Mouse (Mus musculus): ENCODE measurements around the gene Rbfox3. TPM values are rescaled to one million over a fixed set of nuclear protein-coding genes. Genes with fewer than 3 reads are reported as not detected.

Rbfox3 gene
- polyA plus RNA-seq, 1 experiment from 2014 or later: 69.4 TPM

GRCm38 (mm10) chr11:118542906-118543305, 368.5 kb downstream of the Rbfox3 start:
- H3K4me3 ChIP-seq (ENCODE audit: low read length): no peak overlapping the region
- no peaks in the 10 kb centered on the region for H3K36me3 ChIP-seq (ENCODE audit: control insufficient read depth, insufficient read depth, low read length)
- peaks cover 7% of the 10 kb centered on the region for H3K4me1 ChIP-seq (ENCODE audit: control insufficient read depth, insufficient read depth, low read depth, low read length)
- no peak for ATAC-seq
- WGBS: 91% methylated on average over 7 of the region's 7 CpGs
- no peaks in the 10 kb centered on the region for H3K27me3 ChIP-seq (replicated peaks; ENCODE audit: control insufficient read depth, insufficient read depth, low read length)
- H3K9me3 ChIP-seq (ENCODE audit: control insufficient read depth, low read length): no peaks in the 10 kb centered on the region
- no peak overlapping the region for H3K9ac ChIP-seq (ENCODE audit: low read depth, low read length)
- H3K27ac ChIP-seq (ENCODE audit: low read depth, low read length): no peak overlapping the region
- no peak overlapping the region for H3K4me2 ChIP-seq (ENCODE audit: low read length)

GRCm38 (mm10) chr11:118540411-118541026, 370.9 kb downstream of the Rbfox3 start:
- H3K36me3 ChIP-seq (ENCODE audit: control insufficient read depth, insufficient read depth, low read length): no peaks in the 10 kb centered on the region
- no peak overlapping the region for H3K9ac ChIP-seq (ENCODE audit: low read depth, low read length)
- ATAC-seq: no peak
- H3K4me1 ChIP-seq (ENCODE audit: control insufficient read depth, insufficient read depth, low read depth, low read length): peaks cover 9% of the 10 kb centered on the region
- no peaks in the 10 kb centered on the region for H3K27me3 ChIP-seq (replicated peaks; ENCODE audit: control insufficient read depth, insufficient read depth, low read length)
- 73% methylated on average over 12 of the region's 12 CpGs for WGBS
- H3K27ac ChIP-seq (ENCODE audit: low read depth, low read length): no peak overlapping the region
- H3K4me2 ChIP-seq (ENCODE audit: low read length): no peak overlapping the region
- no peaks in the 10 kb centered on the region for H3K9me3 ChIP-seq (ENCODE audit: control insufficient read depth, low read length)
- H3K4me3 ChIP-seq (ENCODE audit: low read length): no peak overlapping the region

GRCm38 (mm10) chr11:118538008-118538407, 373.4 kb downstream of the Rbfox3 start:
- ATAC-seq: no peak
- Histone ChIP-seq H3K9me3 (ENCODE audit: control insufficient read depth, low read length) (no peaks in the 10 kb centered on the region), H3K27me3 (replicated peaks; ENCODE audit: control insufficient read depth, insufficient read depth, low read length) (no peaks in the 10 kb centered on the region), H3K27ac (ENCODE audit: low read depth, low read length) (peak overlapping the region; percentile 48; the same call in 1 of the 2 replicates), H3K36me3 (ENCODE audit: control insufficient read depth, insufficient read depth, low read length) (no peaks in the 10 kb centered on the region), H3K9ac (ENCODE audit: low read depth, low read length) (no peak overlapping the region), H3K4me2 (ENCODE audit: low read length) (no peak overlapping the region), H3K4me1 (ENCODE audit: control insufficient read depth, insufficient read depth, low read depth, low read length) (peaks cover 15% of the 10 kb centered on the region), H3K4me3 (ENCODE audit: low read length) (no peak overlapping the region)
- WGBS: 66% methylated on average over 11 of the region's 11 CpGs

GRCm38 (mm10) chr11:118534382-118535092, 376.9 kb downstream of the Rbfox3 start:
- no peak overlapping the region for H3K4me3 ChIP-seq (ENCODE audit: low read length)
- H3K27me3 ChIP-seq (replicated peaks; ENCODE audit: control insufficient read depth, insufficient read depth, low read length): no peaks in the 10 kb centered on the region
- H3K4me2 ChIP-seq (ENCODE audit: low read length): no peak overlapping the region
- H3K9me3 ChIP-seq (ENCODE audit: control insufficient read depth, low read length): no peaks in the 10 kb centered on the region
- peaks cover 28% of the 10 kb centered on the region for H3K4me1 ChIP-seq (ENCODE audit: control insufficient read depth, insufficient read depth, low read depth, low read length)
- H3K27ac ChIP-seq (ENCODE audit: low read depth, low read length): no peak overlapping the region
- 32% methylated on average over 18 of the region's 18 CpGs for WGBS
- 0 out of 2 replicates have a peak, but pooled peaks have one; percentile 16 for ATAC-seq
- no peaks in the 10 kb centered on the region for H3K36me3 ChIP-seq (ENCODE audit: control insufficient read depth, insufficient read depth, low read length)
- H3K9ac ChIP-seq (ENCODE audit: low read depth, low read length): no peak overlapping the region

- peaks cover 31% of the 10 kb centered on the region for H3K4me1 ChIP-seq (ENCODE audit: control insufficient read depth, insufficient read depth, low read depth, low read length)
- H3K9ac ChIP-seq (ENCODE audit: low read depth, low read length): no peak overlapping the region; the same call in 1 of the 2 replicates
- no peaks in the 10 kb centered on the region for H3K36me3 ChIP-seq (ENCODE audit: control insufficient read depth, insufficient read depth, low read length)
- H3K9me3 ChIP-seq (ENCODE audit: control insufficient read depth, low read length): no peaks in the 10 kb centered on the region
- WGBS: 58% methylated on average over 8 of the region's 8 CpGs
- no peak overlapping the region; the same call in 1 of the 2 replicates for H3K4me2 ChIP-seq (ENCODE audit: low read length)
- H3K27ac ChIP-seq (ENCODE audit: low read depth, low read length): peak overlapping the region; percentile 46; the same call in 1 of the 2 replicates
- no peak for ATAC-seq
- no peak overlapping the region for H3K4me3 ChIP-seq (ENCODE audit: low read length)
- no peaks in the 10 kb centered on the region for H3K27me3 ChIP-seq (replicated peaks; ENCODE audit: control insufficient read depth, insufficient read depth, low read length)
These were observed 381.1 kb downstream of the Rbfox3 start for GRCm38 (mm10) chr11:118530313-118530712.

GRCm38 (mm10) chr11:118528761-118529160, 382.6 kb downstream of the Rbfox3 start:
- no peak overlapping the region for H3K4me2 ChIP-seq (ENCODE audit: low read length)
- no peaks in the 10 kb centered on the region for H3K36me3 ChIP-seq (ENCODE audit: control insufficient read depth, insufficient read depth, low read length)
- no peak overlapping the region for H3K27ac ChIP-seq (ENCODE audit: low read depth, low read length)
- H3K4me1 ChIP-seq (ENCODE audit: control insufficient read depth, insufficient read depth, low read depth, low read length): peaks cover 28% of the 10 kb centered on the region
- H3K9ac ChIP-seq (ENCODE audit: low read depth, low read length): no peak overlapping the region
- ATAC-seq: no peak
- H3K4me3 ChIP-seq (ENCODE audit: low read length): no peak overlapping the region
- H3K27me3 ChIP-seq (replicated peaks; ENCODE audit: control insufficient read depth, insufficient read depth, low read length): no peaks in the 10 kb centered on the region
- WGBS: 86% methylated on average over 9 of the region's 9 CpGs
- H3K9me3 ChIP-seq (ENCODE audit: control insufficient read depth, low read length): no peaks in the 10 kb centered on the region

GRCm38 (mm10) chr11:118525059-118525458, 386.3 kb downstream of the Rbfox3 start:
- Histone ChIP-seq H3K36me3 (ENCODE audit: control insufficient read depth, insufficient read depth, low read length) (no peaks in the 10 kb centered on the region), H3K27me3 (replicated peaks; ENCODE audit: control insufficient read depth, insufficient read depth, low read length) (no peaks in the 10 kb centered on the region), H3K4me1 (ENCODE audit: control insufficient read depth, insufficient read depth, low read depth, low read length) (peaks cover 18% of the 10 kb centered on the region), H3K27ac (ENCODE audit: low read depth, low read length) (peak overlapping the region; percentile 74), H3K9ac (ENCODE audit: low read depth, low read length) (peak overlapping the region; percentile 25; the same call in 1 of the 2 replicates), H3K9me3 (ENCODE audit: control insufficient read depth, low read length) (no peaks in the 10 kb centered on the region), H3K4me2 (ENCODE audit: low read length) (no peak overlapping the region), H3K4me3 (ENCODE audit: low read length) (no peak overlapping the region)
- ATAC-seq: peak; percentile 58
- 30% methylated on average over 11 of the region's 11 CpGs for WGBS

- 83% methylated on average over 4 of the region's 4 CpGs for WGBS
- H3K27me3 ChIP-seq (replicated peaks; ENCODE audit: control insufficient read depth, insufficient read depth, low read length): no peaks in the 10 kb centered on the region
- no peak for ATAC-seq
- no peak overlapping the region for H3K4me2 ChIP-seq (ENCODE audit: low read length)
- no peak overlapping the region for H3K4me3 ChIP-seq (ENCODE audit: low read length)
- H3K4me1 ChIP-seq (ENCODE audit: control insufficient read depth, insufficient read depth, low read depth, low read length): peaks cover 11% of the 10 kb centered on the region
- no peaks in the 10 kb centered on the region for H3K36me3 ChIP-seq (ENCODE audit: control insufficient read depth, insufficient read depth, low read length)
- H3K27ac ChIP-seq (ENCODE audit: low read depth, low read length): no peak overlapping the region
- H3K9me3 ChIP-seq (ENCODE audit: control insufficient read depth, low read length): no peaks in the 10 kb centered on the region
- H3K9ac ChIP-seq (ENCODE audit: low read depth, low read length): no peak overlapping the region
These were observed 387.8 kb downstream of the Rbfox3 start for GRCm38 (mm10) chr11:118523496-118524145.

- Histone ChIP-seq H3K4me2 (ENCODE audit: low read length) (no peak overlapping the region), H3K27ac (ENCODE audit: low read depth, low read length) (no peak overlapping the region), H3K36me3 (ENCODE audit: control insufficient read depth, insufficient read depth, low read length) (no peaks in the 10 kb centered on the region), H3K9me3 (ENCODE audit: control insufficient read depth, low read length) (no peaks in the 10 kb centered on the region), H3K27me3 (replicated peaks; ENCODE audit: control insufficient read depth, insufficient read depth, low read length) (no peaks in the 10 kb centered on the region), H3K9ac (ENCODE audit: low read depth, low read length) (no peak overlapping the region), H3K4me1 (ENCODE audit: control insufficient read depth, insufficient read depth, low read depth, low read length) (peaks cover 11% of the 10 kb centered on the region), H3K4me3 (ENCODE audit: low read length) (no peak overlapping the region)
- WGBS: 56% methylated on average over 2 of the region's 2 CpGs
- no peak for ATAC-seq
These were observed 390.5 kb downstream of the Rbfox3 start for GRCm38 (mm10) chr11:118520932-118521331.

All from hindbrain, embryonic 16.5 days (tissue).